Mouse (Mus musculus) cortical plate, adult 2 months (tissue): ENCODE results near the gene Mrpl2.

Experiments used
- CTCF ChIP-seq: fragments of 200-500 bp; IDR thresholded peaks from 2 replicates; pipeline ENCODE4 v1.5.1; 2011; ENCODE audit warnings: mild to moderate bottlenecking, control low read depth, low read length; ENCODE audit not compliant: insufficient read depth; ENCODE audit errors: extremely low read depth
- POLR2A ChIP-seq: fragments of 200-500 bp; IDR thresholded peaks from 2 replicates; pipeline ENCODE4 v1.6.1; 2011; ENCODE audit warnings: mild to moderate bottlenecking, low read length, control low read depth; ENCODE audit not compliant: insufficient read depth; ENCODE audit errors: extremely low read depth

DNA sequence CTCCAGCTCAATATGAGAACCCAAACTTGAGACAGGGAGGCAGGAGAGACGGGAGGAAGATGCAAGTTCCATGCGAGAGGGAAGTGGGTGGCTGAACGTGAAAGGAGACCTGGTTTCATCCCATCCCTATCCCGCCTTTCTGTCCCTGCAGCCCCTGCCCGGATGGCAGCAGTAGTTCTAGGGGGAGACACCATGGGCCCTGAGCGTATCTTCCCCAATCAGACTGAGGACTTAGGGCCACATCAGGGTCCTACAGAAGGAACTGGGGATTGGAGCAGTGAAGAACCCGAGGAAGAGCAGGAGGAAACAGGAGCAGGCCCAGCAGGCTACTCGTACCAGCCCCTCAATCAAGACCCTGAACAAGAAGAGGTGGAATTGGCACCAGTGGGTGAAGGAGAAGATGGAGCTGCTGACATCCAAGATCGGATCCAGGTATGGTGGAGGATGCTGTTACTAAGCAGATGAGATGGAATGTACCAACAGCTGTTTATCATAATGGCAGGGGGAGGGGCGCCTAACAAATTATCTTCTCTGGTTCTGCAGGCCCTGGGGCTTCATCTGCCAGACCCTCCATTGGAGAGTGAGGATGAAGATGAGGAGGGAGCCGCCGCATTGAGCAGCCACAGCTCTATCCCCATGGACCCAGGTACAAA lies 35.6 kb downstream of the Mrpl2 start:
- TF ChIP-seq CTCF (no peak), POLR2A (no peak)
